Mouse (Mus musculus): ENCODE results near the gene Nynrin.

DNA sequence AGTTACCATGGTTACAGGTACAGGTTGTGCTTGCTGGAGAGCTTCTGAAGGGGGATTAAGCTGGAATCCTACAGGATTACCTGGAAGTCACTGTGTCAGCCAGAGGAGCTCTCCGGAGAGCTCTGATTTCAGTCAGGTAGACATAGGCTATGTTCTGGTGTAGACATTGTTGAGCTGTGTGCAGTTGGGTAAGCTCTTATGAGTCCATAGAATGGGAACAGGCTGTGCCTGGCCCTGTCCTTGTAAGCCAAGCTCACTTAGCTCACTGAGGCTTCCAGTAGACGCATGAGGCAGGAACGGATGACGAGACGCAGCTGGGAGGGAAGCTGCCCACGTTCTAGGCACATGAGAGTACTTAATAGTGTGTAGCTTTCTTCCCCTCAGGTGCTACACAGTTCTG lies 8.4 kb downstream of the Nynrin start:
- no peak for TF ChIP-seq GATA1 (IDR thresholded peaks at IDR 0.05; ENCODE audit: borderline replicate concordance, low read length)
- TF ChIP-seq FLI1 (IDR thresholded peaks at IDR 0.05; ENCODE audit: low read length), result no peak

Data from megakaryocyte, embryonic 14.5 days (primary cell).